Mouse (Mus musculus): ENCODE measurements around the gene Ms4a18.

GRCm38 (mm10) chr19:10990751-10991150 is 27.1 kb downstream of the Ms4a18 start:
- TF ChIP-seq CTCF (IDR thresholded peaks at IDR 0.05; ENCODE audit: control insufficient read depth, insufficient read depth, low read length) (no peak), POLR2A (IDR thresholded peaks at IDR 0.05; ENCODE audit: borderline replicate concordance, control insufficient read depth, low read depth, low read length) (no peak)
